Comparison of ENCODE assay signal across 9 mouse cellular contexts in genomic region chr7:29496953-29497590, GRCm38 (mm10). TPM values are rescaled to one million over a fixed set of nuclear protein-coding genes. Genes with fewer than 3 reads are reported as not detected.
DNase-seq lines count a peak whose midpoint lies in the region; ATAC-seq and TF ChIP-seq lines count a peak whose summit lies in the region.
"Had no signal": no experiment of that assay in that cellular context is flagged by ENCODE, and none has a peak within 500 bp of the region (broad histone marks: within the 10 kb centered on the region; RNA-seq: fewer than 3 reads in every experiment).

No protein-coding gene starts in this region.

- no peak for ATAC-seq in heart, embryonic 11.5 days (replicated peaks; ENCODE audit: insufficient number of reproducible peaks, low FRiP score, low TSS enrichment)
- no peak for ATAC-seq in megakaryocyte, adult 5-6 weeks (ENCODE audit: poor library complexity, severe bottlenecking)

- WGBS in kidney, adult 2 months: 50% methylated on average over 10 of the region's 10 CpGs
- 71% methylated on average over 10 of the region's 10 CpGs for WGBS in midbrain, embryonic 10.5 days
- 77% methylated on average over 10 of the region's 10 CpGs for WGBS in heart, embryonic 11.5 days (ENCODE audit: insufficient replicate concordance)

- peaks cover 13% of the 10 kb centered on the region; the same call in 1 of the 2 replicates for H3K4me1 ChIP-seq in kidney, adult 2 months (ENCODE audit: control insufficient read depth, insufficient read depth, low read length)
- H3K4me1 ChIP-seq in midbrain, embryonic 10.5 days: peaks cover 47% of the 10 kb centered on the region
- no peaks in the 10 kb centered on the region for H3K4me1 ChIP-seq in heart, embryonic 11.5 days (ENCODE audit: control insufficient read depth, insufficient read depth, low read length)

- H3K9ac ChIP-seq in heart, embryonic 11.5 days (ENCODE audit: low read depth, low read length): no peak overlapping the region

- 0 out of 2 replicates have a peak, but pooled peaks cover 2% of the 10 kb centered on the region for H3K9me3 ChIP-seq in midbrain, embryonic 10.5 days (replicated peaks)
- H3K9me3 ChIP-seq in heart, embryonic 11.5 days (replicated peaks; ENCODE audit: control insufficient read depth, low read length): no peaks in the 10 kb centered on the region

- H3K36me3 ChIP-seq in kidney, adult 2 months (ENCODE audit: control insufficient read depth, insufficient read depth, low read length): no peaks in the 10 kb centered on the region
- H3K36me3 ChIP-seq in midbrain, embryonic 10.5 days: peaks cover 12% of the 10 kb centered on the region; the same call in 1 of the 2 replicates
- H3K36me3 ChIP-seq in heart, embryonic 11.5 days (ENCODE audit: control insufficient read depth, insufficient read depth, low read length): no peaks in the 10 kb centered on the region

- H3K4me3 ChIP-seq in kidney, adult 2 months (ENCODE audit: insufficient read depth, low read depth, low read length): no peak overlapping the region
- peak overlapping the region; percentile 18; the same call in 1 of the 2 replicates for H3K4me3 ChIP-seq in midbrain, embryonic 10.5 days
- no peak overlapping the region for H3K4me3 ChIP-seq in layer of hippocampus, adult 2 months
- H3K4me3 ChIP-seq in heart, embryonic 11.5 days (ENCODE audit: low read depth, low read length): no peak overlapping the region
- H3K4me3 ChIP-seq: erythroblast, embryonic 14.5 days had no signal

- no peaks in the 10 kb centered on the region for H3K27me3 ChIP-seq in kidney, adult 2 months (replicated peaks; ENCODE audit: control insufficient read depth, insufficient read depth, low read length)
- H3K27me3 ChIP-seq in midbrain, embryonic 10.5 days (ENCODE audit: low read depth, poor library complexity, severe bottlenecking): peaks cover 66% of the 10 kb centered on the region
- H3K27me3 ChIP-seq in heart, embryonic 11.5 days (ENCODE audit: control insufficient read depth, insufficient read depth, low read length): peaks cover 30% of the 10 kb centered on the region

- H3K27ac ChIP-seq in kidney, adult 2 months (ENCODE audit: insufficient read depth, low read depth, low read length): peak overlapping the region; percentile 4
- peak overlapping the region; percentile 77 for H3K27ac ChIP-seq in midbrain, embryonic 10.5 days (replicated peaks)
- H3K27ac ChIP-seq in layer of hippocampus, adult 2 months: no peak overlapping the region; the same call in 1 of the 2 replicates
- H3K27ac ChIP-seq in heart, embryonic 11.5 days (ENCODE audit: low read depth, low read length): no peak overlapping the region

- DNase-seq in NIH3T3 (ENCODE audit: low read depth): peak; percentile 59
- DNase-seq in adrenal gland, postnatal 36 days: peak; percentile 67 to 68
- peak; percentile 76 for DNase-seq in kidney, adult 2 months
- no peak for DNase-seq in midbrain, embryonic 10.5 days (ENCODE audit: low spot score)
- no peak for DNase-seq in layer of hippocampus, adult 2 months (ENCODE audit: low spot score in 2 of 2)
- no peak for DNase-seq in frontal cortex, postnatal 25 days (ENCODE audit: low spot score in 2 of 2)

- no peak overlapping the region for H3K4me2 ChIP-seq in heart, embryonic 11.5 days

- TF ChIP-seq POLR2A in kidney, adult 2 months (IDR thresholded peaks at IDR 0.05; ENCODE audit: low read depth, low read length): no peak

- no peak for TF ChIP-seq CTCF in kidney, adult 2 months (conservative IDR thresholded peaks at IDR 0.05; ENCODE audit: insufficient read depth, insufficient read length, low read depth, low read length)
- no peak for TF ChIP-seq CTCF in layer of hippocampus, adult 2 months (conservative IDR thresholded peaks at IDR 0.05)

RNA-seq across cellular contexts. Expression of gene Sipa1l3, which starts 21.4 kb away (rescaled TPM):
- 10 to 100 TPM; 29.5 to 30.7 TPM for total RNA-seq in adrenal gland, postnatal 36 days (2021)
- polyA plus RNA-seq in kidney, adult 2 months (2012; rRNA removed): 44.6 and 51.0 TPM in 2 replicates
- 8.4 and 8.7 TPM in 2 replicates for polyA plus RNA-seq in midbrain, embryonic 10.5 days (2016; fragmentation: Nextera tagmentation; extraction: Ambion mirVana)
- 100 to 1,000 TPM; 240 to 260 TPM for total RNA-seq in layer of hippocampus, adult 2 months (2021)
- 4.8 and 5.2 TPM in 2 replicates for polyA plus RNA-seq in heart, embryonic 11.5 days (2014; fragmentation: Nextera tagmentation; extraction: Ambion mirVana)
- total RNA-seq in megakaryocyte, adult 5-6 weeks (2015): 23.3 and 30.2 TPM in 2 replicates
- total RNA-seq in megakaryocyte, adult 5-6 weeks (2017): 6.8 and 11.8 TPM in 2 replicates

Comparison
In these comparisons a context has a peak if more than half of its experiments do, and no peak if none do; other contexts are left out.
1. DNase-seq: peak in NIH3T3 (single experiment), adrenal gland, postnatal 36 days (2 of 2) and kidney, adult 2 months (single experiment); none in midbrain, embryonic 10.5 days (single experiment), layer of hippocampus, adult 2 months (0 of 2) and frontal cortex, postnatal 25 days (0 of 2).
2. H3K27ac ChIP-seq: peak in kidney, adult 2 months (single experiment) and midbrain, embryonic 10.5 days (single experiment); none in layer of hippocampus, adult 2 months (single experiment) and heart, embryonic 11.5 days (single experiment).
3. RNA of gene Sipa1l3, which starts 21.4 kb away (total RNA-seq): 240 to 260 TPM in layer of hippocampus, adult 2 months; 29.5 to 30.7 TPM in adrenal gland, postnatal 36 days and 6.8 to 30.2 TPM in megakaryocyte, adult 5-6 weeks; every median in the first group is over 4 times any median in the second.